Mouse (Mus musculus): ENCODE measurements around the gene Rbm20. TPM values are rescaled to one million over a fixed set of nuclear protein-coding genes. Genes with fewer than 3 reads are reported as not detected.
A peak's percentile ranks its signal among the peaks of the same experiment; 100 is the strongest.

The Rbm20 gene
- polyA plus RNA-seq, 1 experiment from 2014 or later: 2.5 TPM

DNA sequence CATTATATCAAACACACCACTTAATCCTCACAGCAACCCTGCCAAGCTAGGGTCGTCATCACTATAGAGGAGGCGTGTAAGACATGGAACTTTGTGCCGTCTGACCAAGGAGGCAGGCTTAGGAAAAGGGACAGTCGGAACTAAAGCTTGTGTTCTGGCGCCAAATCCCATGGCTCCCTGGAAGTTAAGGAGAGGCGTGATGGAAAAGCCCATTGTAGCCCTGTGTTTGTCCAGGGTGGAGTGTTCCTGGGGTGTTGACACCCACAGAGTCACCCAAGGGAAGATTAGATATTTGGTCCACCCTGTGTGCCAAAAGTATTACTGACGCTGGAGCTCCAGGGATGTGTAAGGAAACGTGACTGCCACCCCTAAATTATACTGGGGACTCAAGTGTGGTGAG, 166.9 kb downstream of the Rbm20 start:
- no peak overlapping the region for H3K9ac ChIP-seq (ENCODE audit: low read length)
- H3K27ac ChIP-seq (replicated peaks): peak overlapping the region; percentile 69
- peak; percentile 81 for ATAC-seq (ENCODE audit: low FRiP score, low TSS enrichment)
- DNase-seq (ENCODE audit: low spot score): peak; percentile 82
- H3K36me3 ChIP-seq (ENCODE audit: control insufficient read depth, insufficient read depth, low read length): no peaks in the 10 kb centered on the region
- 49% methylated on average over 8 of the region's 8 CpGs for WGBS
- H3K4me3 ChIP-seq (ENCODE audit: low read depth, low read length): no peak overlapping the region
- no peaks in the 10 kb centered on the region for H3K27me3 ChIP-seq (ENCODE audit: control insufficient read depth, insufficient read depth, low read length)
- H3K4me1 ChIP-seq (replicated peaks; ENCODE audit: control insufficient read depth, insufficient read depth): peaks cover 3% of the 10 kb centered on the region; the same call in 1 of the 2 replicates
- no peaks in the 10 kb centered on the region for H3K9me3 ChIP-seq (ENCODE audit: control insufficient read depth, low read length)
- H3K4me2 ChIP-seq (replicated peaks; ENCODE audit: low read depth): no peak overlapping the region
- TF ChIP-seq CTCF (IDR thresholded peaks at IDR 0.05; ENCODE audit: low read depth): no peak
- no peak for TF ChIP-seq EP300 (optimal IDR thresholded peaks at IDR 0.05)

- no peaks in the 10 kb centered on the region for H3K36me3 ChIP-seq (ENCODE audit: control insufficient read depth, insufficient read depth, low read length)
- peak overlapping the region; percentile 31; the same call in 1 of the 2 replicates for H3K9ac ChIP-seq (ENCODE audit: low read length)
- H3K27ac ChIP-seq (replicated peaks): peak overlapping the region; percentile 82
- H3K9me3 ChIP-seq (ENCODE audit: control insufficient read depth, low read length): no peaks in the 10 kb centered on the region
- no peak overlapping the region for H3K4me2 ChIP-seq (replicated peaks; ENCODE audit: low read depth)
- peaks cover 20% of the 10 kb centered on the region for H3K4me1 ChIP-seq (replicated peaks; ENCODE audit: control insufficient read depth, insufficient read depth)
- ATAC-seq (ENCODE audit: low FRiP score, low TSS enrichment) (peak; percentile 81), DNase-seq (ENCODE audit: low spot score) (peak; percentile 73)
- H3K27me3 ChIP-seq (ENCODE audit: control insufficient read depth, insufficient read depth, low read length): no peaks in the 10 kb centered on the region
- WGBS: 62% methylated on average over 10 of the region's 10 CpGs
- TF ChIP-seq CTCF (IDR thresholded peaks at IDR 0.05; ENCODE audit: low read depth) (no peak), EP300 (optimal IDR thresholded peaks at IDR 0.05) (no peak)
- no peak overlapping the region for H3K4me3 ChIP-seq (ENCODE audit: low read depth, low read length)
Measured at GRCm38 (mm10) chr19:53848272-53848995, 171.3 kb downstream of the Rbm20 start.

DNA sequence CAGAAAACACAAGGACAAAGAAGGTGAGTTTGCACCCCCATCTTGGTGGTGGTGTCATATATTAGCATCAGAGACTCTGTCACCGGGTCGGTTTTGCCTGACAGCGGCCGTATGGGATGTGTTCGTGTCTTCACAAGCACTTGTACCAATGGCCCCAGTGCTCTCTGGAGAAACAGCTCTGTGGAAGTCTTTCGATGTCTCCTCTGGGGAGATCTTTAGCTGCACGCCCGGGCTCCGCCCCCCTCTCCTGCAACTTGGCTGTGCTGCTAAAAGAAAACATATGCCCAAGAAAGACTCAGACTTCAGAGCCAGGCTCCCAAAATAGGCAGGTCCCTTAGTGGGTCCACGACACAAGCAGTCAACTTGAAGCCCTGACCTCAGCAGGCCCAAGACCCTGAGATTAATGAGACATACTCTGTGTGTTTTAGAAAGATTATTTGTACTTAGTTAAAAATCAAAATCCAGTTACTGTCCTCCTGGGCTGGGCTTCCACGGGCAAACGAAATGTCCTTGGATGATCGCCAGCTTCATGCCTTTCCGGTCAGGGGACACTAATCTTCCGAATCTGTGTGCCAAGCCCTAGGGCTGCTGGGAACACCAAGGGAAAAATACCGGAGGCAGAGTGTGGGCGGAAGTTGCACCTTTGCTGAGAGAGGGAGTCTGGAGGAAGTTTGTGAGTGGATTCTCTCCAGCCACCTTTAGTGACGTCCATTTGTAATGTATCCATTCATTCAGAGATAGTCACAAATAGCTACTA, 173.2 kb downstream of the Rbm20 start:
- Histone ChIP-seq H3K27me3 (ENCODE audit: control insufficient read depth, insufficient read depth, low read length) (no peaks in the 10 kb centered on the region), H3K36me3 (ENCODE audit: control insufficient read depth, insufficient read depth, low read length) (no peaks in the 10 kb centered on the region), H3K4me2 (replicated peaks; ENCODE audit: low read depth) (no peak overlapping the region), H3K4me3 (ENCODE audit: low read depth, low read length) (no peak overlapping the region), H3K4me1 (replicated peaks; ENCODE audit: control insufficient read depth, insufficient read depth) (peaks cover 22% of the 10 kb centered on the region), H3K27ac (replicated peaks) (peak overlapping the region; percentile 87), H3K9me3 (ENCODE audit: control insufficient read depth, low read length) (no peaks in the 10 kb centered on the region), H3K9ac (ENCODE audit: low read length) (0 out of 2 replicates have a peak overlapping the region, but pooled peaks have one; percentile 1)
- TF ChIP-seq CTCF (IDR thresholded peaks at IDR 0.05; ENCODE audit: low read depth) (no peak), EP300 (optimal IDR thresholded peaks at IDR 0.05) (peak; percentile 40)
- WGBS: 25% methylated on average over 18 of the region's 18 CpGs
- DNase-seq (ENCODE audit: low spot score): peak; percentile 83
- peak; percentile 36 for ATAC-seq (ENCODE audit: low FRiP score, low TSS enrichment)

GRCm38 (mm10) chr19:53851352-53851751, 174.2 kb downstream of the Rbm20 start:
- H3K9ac ChIP-seq (ENCODE audit: low read length): no peak overlapping the region
- H3K27me3 ChIP-seq (ENCODE audit: control insufficient read depth, insufficient read depth, low read length): no peaks in the 10 kb centered on the region
- no peaks in the 10 kb centered on the region for H3K36me3 ChIP-seq (ENCODE audit: control insufficient read depth, insufficient read depth, low read length)
- no peak overlapping the region for H3K4me3 ChIP-seq (ENCODE audit: low read depth, low read length)
- ATAC-seq (ENCODE audit: low FRiP score, low TSS enrichment) (no peak), DNase-seq (ENCODE audit: low spot score) (no peak)
- WGBS: 83% methylated on average over 13 of the region's 13 CpGs
- no peaks in the 10 kb centered on the region for H3K9me3 ChIP-seq (ENCODE audit: control insufficient read depth, low read length)
- peak overlapping the region; percentile 87 for H3K27ac ChIP-seq (replicated peaks)
- peaks cover 25% of the 10 kb centered on the region for H3K4me1 ChIP-seq (replicated peaks; ENCODE audit: control insufficient read depth, insufficient read depth)
- no peak for TF ChIP-seq EP300 (optimal IDR thresholded peaks at IDR 0.05)
- no peak for TF ChIP-seq CTCF (IDR thresholded peaks at IDR 0.05; ENCODE audit: low read depth)
- no peak overlapping the region for H3K4me2 ChIP-seq (replicated peaks; ENCODE audit: low read depth)

DNA sequence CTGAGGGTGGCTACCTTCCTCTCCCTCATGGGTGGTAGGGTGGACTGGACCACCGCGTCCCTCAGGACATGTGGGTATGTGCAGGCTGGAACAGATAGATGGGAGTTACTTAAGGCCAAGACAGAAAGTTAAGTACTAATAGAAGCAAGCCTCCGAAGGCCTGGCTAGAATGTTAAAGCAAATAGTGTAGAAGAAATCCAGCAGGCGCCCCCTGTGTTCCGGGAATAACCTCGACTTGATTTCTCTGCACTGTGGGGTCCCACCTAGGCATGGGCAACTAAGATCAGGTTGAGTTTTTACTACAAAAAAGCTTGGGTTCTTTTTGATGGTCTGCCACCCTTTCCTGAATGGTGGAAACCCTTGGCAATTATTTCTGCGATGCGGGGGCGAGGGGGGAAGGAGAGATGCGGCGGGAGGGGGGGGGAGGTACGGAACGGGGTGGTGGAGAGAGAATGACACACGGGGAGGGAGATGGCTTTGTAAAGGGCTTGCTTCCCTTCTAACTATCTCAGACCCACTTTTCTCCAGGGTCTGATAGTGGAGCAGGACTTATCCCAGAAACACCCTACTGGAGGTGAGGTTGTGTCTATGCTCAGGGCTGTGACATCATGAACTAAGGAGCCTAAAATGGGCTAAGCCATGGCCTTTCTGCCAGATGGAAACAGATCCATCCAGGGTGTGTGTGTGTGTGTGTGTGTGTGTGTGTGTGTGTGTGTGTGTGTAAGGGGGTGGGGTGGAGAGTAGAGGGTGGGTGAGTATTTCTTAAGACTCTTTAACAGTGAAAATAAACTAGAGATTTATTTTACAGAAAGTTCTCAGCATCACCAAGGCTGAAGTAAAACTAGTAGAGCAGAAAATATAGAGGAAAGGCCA, 175.0 kb downstream of the Rbm20 start:
- Histone ChIP-seq H3K4me1 (replicated peaks; ENCODE audit: control insufficient read depth, insufficient read depth) (peaks cover 25% of the 10 kb centered on the region), H3K36me3 (ENCODE audit: control insufficient read depth, insufficient read depth, low read length) (no peaks in the 10 kb centered on the region), H3K4me2 (replicated peaks; ENCODE audit: low read depth) (no peak overlapping the region; the same call in 1 of the 2 replicates), H3K4me3 (ENCODE audit: low read depth, low read length) (no peak overlapping the region), H3K9ac (ENCODE audit: low read length) (no peak overlapping the region), H3K27ac (replicated peaks) (peak overlapping the region; percentile 87), H3K9me3 (ENCODE audit: control insufficient read depth, low read length) (no peaks in the 10 kb centered on the region), H3K27me3 (ENCODE audit: control insufficient read depth, insufficient read depth, low read length) (no peaks in the 10 kb centered on the region)
- 65% methylated on average over 13 of the region's 14 CpGs for WGBS
- TF ChIP-seq EP300 (optimal IDR thresholded peaks at IDR 0.05) (no peak), CTCF (IDR thresholded peaks at IDR 0.05; ENCODE audit: low read depth) (no peak)
- ATAC-seq (ENCODE audit: low FRiP score, low TSS enrichment): no peak
- DNase-seq (ENCODE audit: low spot score): no peak

Measured in stomach, postnatal 0 days (tissue).